In the genomic region with DNA sequence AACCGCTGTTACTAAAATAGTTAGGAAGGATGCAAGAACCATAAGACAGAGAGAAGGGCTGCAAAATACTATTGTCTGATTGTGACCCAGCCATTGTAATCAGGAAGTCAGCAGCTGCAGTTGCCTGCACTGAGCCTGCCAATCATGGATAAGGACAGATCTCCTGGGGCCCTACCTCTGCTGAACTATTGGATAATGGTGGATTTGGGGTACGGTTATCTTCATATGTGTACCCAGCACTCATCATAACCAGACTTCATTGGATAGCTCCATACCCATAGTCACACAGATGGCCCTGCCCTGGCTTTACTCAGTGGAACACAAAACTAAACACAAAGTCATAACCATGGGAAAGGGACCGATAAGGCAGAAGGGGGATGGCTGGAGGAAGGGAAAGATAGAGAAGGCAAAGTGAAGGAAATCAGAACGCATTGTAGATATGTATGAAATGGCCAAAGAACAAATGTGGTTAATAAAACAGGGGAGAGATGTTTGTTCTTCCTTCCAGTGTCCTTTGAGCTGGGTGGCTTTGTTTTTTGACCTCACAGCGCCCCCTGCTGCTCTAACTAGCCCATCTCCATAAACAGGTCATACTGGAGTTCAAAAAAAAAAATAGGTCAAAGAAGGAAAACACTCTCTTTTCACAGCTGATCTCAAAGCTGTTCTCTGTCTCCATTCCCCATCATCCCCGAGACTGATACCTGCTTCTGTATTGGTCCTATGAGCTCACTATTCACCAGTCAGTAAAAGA, we compare ENCODE assay signal across 8 mouse cellular contexts.
DNase-seq lines count a peak whose midpoint lies in the region; ATAC-seq lines count a peak whose summit lies in the region.

No protein-coding gene starts in this region.

- ATAC-seq in neural tube, embryonic 15.5 days (ENCODE audit: low FRiP score): no peak

- intact Hi-C loops in gastrocnemius, postnatal 14 days (cut with DNase I; ENCODE audit: low total_unique reads): loop anchor here (2.0 kb wide), 1 partner anchor 88 kb away; no protein-coding TSS in a partner anchor

- DNase-seq in neural tube, embryonic 10.5 days (ENCODE audit: extremely low spot score, low spot score): peak; percentile 70
- DNase-seq in cerebellum, adult 8-10 months: peak; percentile 27
- peak; percentile 69 for DNase-seq in gastrocnemius, postnatal 14 days
- peak; percentile 78 for DNase-seq in kidney, adult 9 months
- peak; percentile 80 for DNase-seq in liver
- peak; percentile 69 for DNase-seq in ovary, postnatal 14 days (ENCODE audit: low spot score)
- DNase-seq in thymus, postnatal 10 days (ENCODE audit: low spot score in 2 of 2): peak; percentile 77 to 83

- H3K4me2 ChIP-seq in neural tube, embryonic 15.5 days: no peak overlapping the region

- WGBS in neural tube, embryonic 15.5 days: 55% methylated on average over 6 of the region's 6 CpGs

- no peaks in the 10 kb centered on the region for H3K27me3 ChIP-seq in neural tube, embryonic 15.5 days (replicated peaks)

- H3K27ac ChIP-seq in neural tube, embryonic 15.5 days (replicated peaks): no peak overlapping the region

- H3K9ac ChIP-seq in neural tube, embryonic 15.5 days (replicated peaks): no peak overlapping the region

- 0 out of 2 replicates have a peak, but pooled peaks cover 3% of the 10 kb centered on the region for H3K4me1 ChIP-seq in neural tube, embryonic 15.5 days

- no peaks in the 10 kb centered on the region for H3K36me3 ChIP-seq in neural tube, embryonic 15.5 days

- H3K4me3 ChIP-seq in neural tube, embryonic 15.5 days (replicated peaks): no peak overlapping the region

- no peaks in the 10 kb centered on the region for H3K9me3 ChIP-seq in neural tube, embryonic 15.5 days (replicated peaks)

Comparison
In these comparisons a context has a peak if more than half of its experiments do, and no peak if none do; other contexts are left out.
1. DNase-seq: peak in every context shown above with its lines; median percentile 80 in liver; 80 in thymus, postnatal 10 days; 78 in kidney, adult 9 months; 70 in neural tube, embryonic 10.5 days; 69 in gastrocnemius, postnatal 14 days; 69 in ovary, postnatal 14 days; 27 in cerebellum, adult 8-10 months.